Mouse (Mus musculus) cerebral cortex, adult 2 months (tissue): ENCODE results near the gene Mob1a.

Source experiments
- WGBS: fragments of 180-500 bp; shearing (Covaris S2); methylation state at CpG from one replicate; pipeline ENCODE4 v1.1.7; 2018; 5-methylcytosine and 5-hydroxymethylcytosine counted together

Mob1a gene

DNA sequence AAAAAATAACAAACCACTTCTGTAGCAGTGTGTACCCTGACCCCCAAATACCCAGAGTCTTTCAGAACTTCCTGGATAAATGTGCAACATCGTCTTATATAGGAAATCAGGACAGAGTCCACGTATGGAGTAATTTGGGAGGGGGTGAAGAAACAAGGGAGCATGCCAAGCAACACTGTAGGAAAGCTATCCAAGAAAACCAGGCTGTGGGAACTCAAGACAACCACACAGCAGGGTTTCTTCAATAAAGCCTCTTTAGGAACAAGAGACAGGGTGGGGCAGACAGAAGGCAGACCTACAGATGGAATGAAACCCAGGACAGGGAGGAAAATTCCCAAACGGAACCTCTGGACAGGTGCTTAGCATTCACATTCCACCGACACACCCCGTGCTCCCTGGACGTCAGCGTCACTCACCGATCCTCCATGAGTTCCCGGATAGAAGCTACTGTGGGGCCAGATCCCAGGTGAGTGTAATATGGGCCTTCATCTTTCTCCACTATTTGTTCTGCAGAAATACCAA, 59.8 kb downstream of the Mob1a start:
- WGBS: 81% methylated on average over 9 of the region's 9 CpGs

DNA sequence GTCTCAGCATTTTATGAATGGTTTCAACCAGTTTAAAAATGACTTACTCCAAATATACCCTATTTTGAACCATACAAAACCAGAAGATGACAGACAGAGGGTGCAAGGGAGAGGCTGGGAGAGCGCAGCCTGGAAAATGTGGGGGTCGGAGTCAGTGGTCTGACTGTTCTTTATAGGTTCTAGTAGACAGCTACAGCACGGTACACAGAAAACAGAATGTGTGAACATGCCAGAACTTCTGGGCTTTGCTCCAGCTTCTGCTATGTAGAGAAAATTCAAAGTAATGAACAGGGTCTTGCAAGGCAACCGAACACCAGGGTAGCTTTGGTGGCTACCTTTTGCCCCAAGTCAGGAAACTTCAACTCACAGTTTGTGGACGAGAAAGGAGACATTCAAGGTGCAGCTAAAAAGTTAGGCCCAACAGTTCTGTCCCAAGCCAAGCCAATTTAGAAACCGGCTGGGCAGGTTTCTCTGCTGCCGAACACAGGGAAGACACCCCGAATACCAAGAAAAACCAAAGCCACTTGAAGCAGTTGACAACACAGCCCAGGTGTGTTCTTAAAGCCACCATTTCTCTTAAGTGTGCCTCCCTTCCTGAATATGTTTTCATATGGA, 66.5 kb downstream of the Mob1a start:
- 36% methylated on average over 8 of the region's 8 CpGs for WGBS
